Mouse (Mus musculus) midbrain, embryonic 10.5 days (tissue): ENCODE results near the gene Wdr20. TPM values are rescaled to one million over a fixed set of nuclear protein-coding genes. Genes with fewer than 3 reads are reported as not detected.
A peak's percentile ranks its signal among the peaks of the same experiment; 100 is the strongest.
"Not testable (repeated sequence)": the region's sequence is repeated elsewhere in the genome, so short reads cannot be mapped to it uniquely, and the experiment has no call there.

Source experiments
- DNase-seq: peaks from one replicate; pipeline ENCODE4 v3.0.0-alpha.2; 2017; ENCODE audit warnings: low spot score
- H3K27ac ChIP-seq: fragments of 300-500 bp; sonication (generic); replicated peaks from 2 replicates; pipeline ENCODE4 v1.5.1; 2016; ENCODE audit warnings: mild to moderate bottlenecking
- H3K27me3 ChIP-seq: fragments of 300-500 bp; sonication (generic); 2 replicates; pipeline ENCODE4 v1.6.1; 2016; ENCODE audit warnings: low read depth, mild to moderate bottlenecking; ENCODE audit not compliant: poor library complexity, severe bottlenecking
- H3K36me3 ChIP-seq: fragments of 300-500 bp; sonication (generic); 2 replicates; pipeline ENCODE4 v1.6.1; 2016; ENCODE audit warnings: mild to moderate bottlenecking, moderate library complexity
- H3K4me1 ChIP-seq: fragments of 300-500 bp; sonication (generic); 2 replicates; pipeline ENCODE4 v1.6.1; 2016
- H3K4me3 ChIP-seq: fragments of 300-500 bp; sonication (generic); 2 replicates; pipeline ENCODE4 v1.5.1; 2016; ENCODE audit warnings: mild to moderate bottlenecking, moderate library complexity
- H3K9me3 ChIP-seq: fragments of 300-500 bp; sonication (generic); replicated peaks from 2 replicates; pipeline ENCODE4 v1.6.1; 2016; ENCODE audit warnings: mild to moderate bottlenecking
- WGBS: fragments of 180-500 bp; shearing (Covaris S2); methylation state at CpG from one replicate; pipeline ENCODE4 v1.1.7; 2016; 5-methylcytosine and 5-hydroxymethylcytosine counted together
- polyA plus RNA-seq: library from polyadenylated mRNA; unstranded; fragments of >200 nt; fragmentation: Nextera tagmentation; extraction: Ambion mirVana; gene quantifications from 2 replicates; pipeline ENCODE4 v1.2.1, GENCODE M21; 2016

Gene Wdr20
- polyA plus RNA-seq = 22.6 and 27.9 TPM in 2 replicates

DNA sequence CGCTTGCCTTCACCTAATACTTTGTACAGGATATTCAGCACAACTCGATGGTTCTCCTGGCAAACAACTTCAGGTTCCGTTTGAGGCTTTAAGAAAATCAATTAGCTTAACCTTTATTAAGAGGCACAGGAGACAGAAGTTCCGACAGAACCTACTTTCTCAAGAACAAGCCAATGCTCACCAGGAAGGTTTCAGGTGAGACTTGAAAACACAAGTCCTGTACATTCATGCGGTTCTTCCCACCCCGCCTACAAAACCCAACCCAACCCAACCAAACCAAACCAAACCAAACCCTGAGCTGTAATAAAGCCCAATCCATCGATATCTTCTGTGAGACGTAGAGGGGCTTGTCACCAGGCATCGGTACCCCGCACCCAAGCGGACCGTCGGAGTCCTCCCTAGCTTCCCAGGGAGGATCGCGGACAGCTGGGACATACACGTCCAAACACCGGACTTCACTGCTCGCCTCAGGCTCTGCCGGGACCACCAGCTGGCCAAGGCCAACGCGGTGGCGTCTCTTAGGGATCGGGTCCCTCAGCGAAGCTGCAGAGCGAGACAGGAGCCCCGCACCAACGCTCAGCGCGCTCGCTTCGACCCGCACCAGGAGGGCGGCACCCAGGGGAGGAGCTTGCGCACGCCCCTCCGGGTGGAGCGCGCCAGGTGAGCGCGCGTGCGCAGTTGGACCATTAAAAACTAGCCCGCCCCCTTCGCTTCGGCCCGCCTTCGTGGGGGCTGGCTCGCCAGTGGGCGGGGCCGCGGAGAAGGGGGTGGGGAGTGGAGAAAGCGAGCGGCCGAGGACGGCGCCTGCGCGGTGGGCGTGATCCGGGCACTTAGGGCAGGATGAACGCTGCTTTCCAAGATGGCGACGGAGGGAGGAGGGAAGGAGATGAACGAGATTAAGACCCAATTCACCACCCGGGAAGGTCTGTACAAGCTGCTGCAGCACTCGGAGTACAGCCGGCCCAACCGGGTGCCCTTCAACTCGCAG is at the start of gene Wdr20:
Gene Wdr20 (plus strand): TSS at position 775 of the 988 bp plus-strand sequence.
- Histone ChIP-seq H3K9me3 (no peaks in the 10 kb centered on the region), H3K4me3 (peak within 1 kb of the TSS; percentile 100), H3K27ac (peak within 1 kb of the TSS; percentile 94), H3K36me3 (0 out of 2 replicates have a peak, but pooled peaks cover 7% of the 10 kb centered on the region), H3K27me3 (peaks cover 32% of the 10 kb centered on the region), H3K4me1 (peaks cover 30% of the 10 kb centered on the region)
- WGBS = 1% methylated on average over 69 of the region's 69 CpGs
- DNase-seq = peak; percentile 99

DNA sequence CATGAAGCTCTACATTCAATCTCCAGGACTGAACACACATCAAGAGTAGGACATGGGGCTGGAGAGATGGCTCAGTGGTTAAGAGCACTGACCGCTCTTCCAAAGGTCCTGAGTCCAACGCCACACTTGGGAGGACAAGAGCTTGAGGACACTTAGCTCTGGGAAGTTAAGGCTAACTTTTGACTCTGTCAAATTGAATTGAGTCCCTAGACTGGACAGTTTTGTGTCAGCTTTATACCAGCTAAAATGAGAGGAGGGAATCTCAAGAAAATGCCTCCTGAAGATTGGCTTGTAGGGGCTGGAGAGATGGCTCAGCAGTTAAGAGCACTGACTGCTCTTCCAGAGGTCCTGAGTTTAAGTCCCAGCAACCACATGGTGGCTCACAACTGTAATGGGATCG is 48.8 kb upstream of the Wdr20 start:
- H3K9me3 ChIP-seq, H3K4me3 ChIP-seq, H3K27ac ChIP-seq, H3K4me1 ChIP-seq, H3K27me3 ChIP-seq, DNase-seq: not testable (repeated sequence)
- WGBS = 92% methylated on average over 3 of the region's 3 CpGs
- H3K36me3 ChIP-seq = peaks cover 85% of the 10 kb centered on the region

DNA sequence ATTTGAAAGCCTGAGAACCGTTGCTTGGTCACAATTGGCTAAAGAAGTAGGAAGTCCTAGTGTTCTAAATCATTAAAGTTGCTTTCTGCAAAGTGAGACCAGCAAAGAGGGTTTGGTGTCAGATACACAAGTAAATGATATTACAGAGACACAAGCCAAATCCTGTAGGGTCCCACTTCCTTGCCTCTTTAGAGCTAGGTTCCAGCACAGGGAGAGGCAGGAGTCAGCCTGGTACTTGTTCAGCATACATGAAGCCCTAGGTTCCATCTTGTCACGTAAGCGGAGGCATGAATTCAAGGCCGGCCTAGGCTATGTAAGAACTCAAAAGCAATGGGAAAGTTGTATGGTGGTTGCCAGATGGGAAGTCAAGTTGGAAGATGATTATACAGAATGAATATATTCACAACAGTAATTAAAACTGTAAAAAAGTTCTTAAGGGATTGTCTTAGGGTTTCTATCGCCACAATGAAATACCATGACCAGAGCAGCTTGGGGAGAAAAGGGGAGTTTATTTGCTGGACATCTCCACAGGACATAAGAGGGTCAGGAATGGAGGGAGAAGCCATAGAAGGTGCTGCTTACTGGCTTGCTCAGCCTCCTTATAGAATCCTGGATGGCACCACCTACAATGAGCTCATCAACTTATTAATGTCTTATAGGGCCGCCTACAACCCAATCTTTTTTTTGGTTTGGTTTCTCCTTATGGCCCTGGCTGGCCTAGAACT is 47.7 kb upstream of the Wdr20 start:
- WGBS = 86% methylated on average over 6 of the region's 6 CpGs
- Histone ChIP-seq H3K27ac (no peak overlapping the region), H3K27me3 (no peaks in the 10 kb centered on the region), H3K36me3 (peaks cover 92% of the 10 kb centered on the region), H3K4me1 (peaks cover 14% of the 10 kb centered on the region), H3K4me3 (no peak overlapping the region), H3K9me3 (no peaks in the 10 kb centered on the region)
- DNase-seq = no peak

DNA sequence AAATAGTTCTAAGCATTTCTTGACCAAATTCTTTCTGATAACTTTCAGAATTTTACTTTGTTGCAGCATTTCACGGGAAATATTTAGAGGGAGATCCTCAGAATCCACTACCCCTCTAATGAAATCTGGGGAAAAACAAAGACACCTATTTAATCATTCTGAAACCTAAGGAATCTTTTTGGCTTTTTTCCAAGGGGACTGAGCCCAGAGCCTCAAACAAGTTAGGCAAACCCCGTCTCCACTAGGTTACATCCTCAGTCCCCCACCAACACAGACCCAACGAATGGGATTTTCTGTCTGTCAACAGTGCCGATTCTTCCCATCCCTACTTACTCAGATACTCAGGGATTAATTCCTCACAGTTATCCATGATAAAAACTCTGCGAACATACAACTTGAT is 44.4 kb upstream of the Wdr20 start:
- 0 out of 2 replicates have a peak overlapping the region, but pooled peaks have one; percentile 2 for H3K4me3 ChIP-seq
- H3K27ac ChIP-seq, DNase-seq, H3K9me3 ChIP-seq, H3K27me3 ChIP-seq: not testable (repeated sequence)
- H3K4me1 ChIP-seq = peaks cover 31% of the 10 kb centered on the region
- WGBS = 89% methylated on average over 5 of the region's 5 CpGs
- H3K36me3 ChIP-seq = peaks cover 62% of the 10 kb centered on the region

DNA sequence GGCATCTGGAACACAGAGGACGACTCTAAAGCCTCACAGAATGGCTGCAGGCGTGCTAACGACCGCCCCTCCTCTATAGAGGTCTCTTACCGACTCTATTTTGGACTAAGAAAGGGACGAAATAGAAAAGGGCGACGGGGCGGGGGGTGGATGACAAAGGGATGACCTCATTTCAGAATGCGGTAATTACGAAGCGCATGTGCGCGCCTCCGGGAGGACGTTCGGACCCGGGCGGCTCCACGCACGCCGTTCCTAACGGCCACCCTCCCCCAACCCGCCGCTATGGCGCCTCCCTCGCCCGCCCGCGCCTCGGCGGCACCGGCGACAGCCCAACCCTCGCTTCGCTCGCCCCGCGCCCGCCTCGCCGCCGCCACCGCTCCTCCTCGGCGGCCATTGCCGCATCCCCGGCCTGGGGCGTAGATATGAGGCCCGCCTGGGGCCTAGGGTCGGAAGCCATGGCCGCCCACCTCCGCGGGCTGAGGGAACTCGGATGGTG is 42.0 kb upstream of the Wdr20 start:
- WGBS = under 1% methylated on average over 51 of the region's 55 CpGs
- DNase-seq = peak; percentile 74
- 0 out of 2 replicates have a peak, but pooled peaks cover 5% of the 10 kb centered on the region for H3K27me3 ChIP-seq

DNA sequence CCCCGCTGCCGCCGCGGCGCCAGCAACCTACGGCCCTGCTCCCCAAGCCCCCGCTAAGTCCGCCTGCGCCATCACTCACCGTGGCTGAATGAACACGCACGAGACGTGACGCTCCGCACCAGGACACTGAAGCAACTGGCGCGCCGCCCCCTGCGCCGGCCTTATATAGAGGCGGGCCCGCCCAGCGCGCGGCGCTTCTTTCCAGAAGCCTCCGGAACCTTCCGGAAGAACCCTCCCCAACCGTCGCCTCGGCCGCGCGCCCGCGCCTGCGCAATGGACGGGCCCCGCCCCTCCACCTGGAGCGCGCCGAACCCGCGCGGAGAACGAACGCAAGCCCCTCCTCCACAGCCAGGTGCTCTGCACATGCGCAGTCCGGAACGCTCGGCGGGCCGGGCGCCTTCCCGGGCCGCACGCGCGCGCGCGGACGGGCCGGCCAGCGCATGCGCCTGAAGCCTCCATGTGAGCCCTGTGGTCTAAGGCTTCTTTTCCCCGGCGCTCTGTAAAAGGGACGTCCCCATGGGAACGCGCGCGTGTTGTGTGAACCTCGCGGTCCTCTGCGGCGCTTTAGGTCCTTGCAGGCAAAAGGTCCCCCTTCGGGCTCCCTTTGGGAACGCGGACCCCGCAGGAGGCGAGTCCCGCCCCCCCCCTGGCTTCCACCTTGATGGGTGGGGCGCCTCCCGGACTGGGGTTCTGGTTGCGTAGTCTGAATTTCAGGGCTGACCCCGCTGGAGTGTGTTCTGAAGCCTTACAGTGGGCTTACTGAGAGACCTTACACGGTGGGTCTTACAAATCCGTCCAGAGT is 41.4 kb upstream of the Wdr20 start:
- peak overlapping the region; percentile 100 for H3K27ac ChIP-seq
- 0 out of 2 replicates have a peak, but pooled peaks cover 5% of the 10 kb centered on the region for H3K27me3 ChIP-seq
- H3K4me1 ChIP-seq = peaks cover 46% of the 10 kb centered on the region
- H3K4me3 ChIP-seq = peak overlapping the region; percentile 98
- DNase-seq = peak; percentile 98
- no peaks in the 10 kb centered on the region for H3K9me3 ChIP-seq
- under 1% methylated on average over 89 of the region's 89 CpGs for WGBS
- peaks cover 36% of the 10 kb centered on the region for H3K36me3 ChIP-seq

More for the DNA sequence above, 42.0 kb upstream of the Wdr20 start:
- peaks cover 40% of the 10 kb centered on the region for H3K4me1 ChIP-seq
- peaks cover 39% of the 10 kb centered on the region for H3K36me3 ChIP-seq
- peak overlapping the region; percentile 98 for H3K4me3 ChIP-seq
- peak overlapping the region; percentile 100 for H3K27ac ChIP-seq
- no peaks in the 10 kb centered on the region for H3K9me3 ChIP-seq

DNA sequence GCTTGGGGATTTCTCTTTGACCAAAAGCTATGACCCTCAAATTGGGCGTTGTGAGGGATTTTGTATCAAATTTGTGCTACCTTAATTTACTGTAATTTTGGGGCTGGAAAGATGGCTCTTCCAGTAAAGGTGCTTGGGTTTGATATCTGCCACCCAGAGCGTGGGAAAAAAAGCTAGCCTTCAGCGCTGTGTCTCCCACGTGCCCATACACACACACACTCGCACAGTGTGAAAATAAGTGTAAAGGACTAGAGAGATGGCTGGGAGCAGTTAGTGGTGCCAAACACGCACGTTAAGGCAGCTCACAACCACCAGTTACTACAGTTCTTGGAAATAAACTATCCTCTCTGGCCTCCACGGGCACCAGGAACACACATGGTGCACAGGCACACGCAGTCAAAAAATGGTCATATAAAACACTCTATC is 40.8 kb upstream of the Wdr20 start:
- peaks cover 52% of the 10 kb centered on the region for H3K4me1 ChIP-seq
- H3K27me3 ChIP-seq = 0 out of 2 replicates have a peak, but pooled peaks cover 5% of the 10 kb centered on the region
- H3K36me3 ChIP-seq = peaks cover 30% of the 10 kb centered on the region
- 54% methylated on average over 9 of the region's 9 CpGs for whole genome bisulfite sequencing
- H3K9me3 ChIP-seq = no peaks in the 10 kb centered on the region
- H3K4me3 ChIP-seq = peak overlapping the region; percentile 98
- no peak for DNase-seq
- H3K27ac ChIP-seq = peak overlapping the region; percentile 100

DNA sequence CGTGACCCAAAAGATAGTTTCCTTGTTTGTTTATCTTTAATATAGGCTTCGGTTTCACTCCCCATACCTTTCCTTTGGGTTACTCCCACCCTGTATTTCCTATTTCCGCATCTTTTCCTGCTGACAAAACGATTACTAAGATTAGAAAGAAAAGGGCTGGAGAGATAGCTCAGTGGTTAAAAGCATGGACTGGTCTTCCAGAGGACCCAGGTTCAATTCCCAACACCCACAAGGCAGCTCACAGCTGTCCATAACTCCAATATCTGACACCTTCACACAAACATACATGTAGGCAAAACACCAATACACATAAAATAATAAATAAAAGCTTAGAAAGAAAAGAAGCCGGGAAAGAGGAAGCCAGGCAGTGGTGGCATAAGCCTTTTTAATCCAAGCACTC is 40.3 kb upstream of the Wdr20 start:
- no peak overlapping the region; the same call in 1 of the 2 replicates for H3K27ac ChIP-seq
- H3K9me3 ChIP-seq = no peaks in the 10 kb centered on the region
- peaks cover 27% of the 10 kb centered on the region for H3K36me3 ChIP-seq
- H3K4me1 ChIP-seq = peaks cover 53% of the 10 kb centered on the region
- 0 out of 2 replicates have a peak, but pooled peaks cover 5% of the 10 kb centered on the region for H3K27me3 ChIP-seq
- no peak for DNase-seq
- WGBS = 78% methylated on average over 5 of the region's 5 CpGs
- no peak overlapping the region for H3K4me3 ChIP-seq

DNA sequence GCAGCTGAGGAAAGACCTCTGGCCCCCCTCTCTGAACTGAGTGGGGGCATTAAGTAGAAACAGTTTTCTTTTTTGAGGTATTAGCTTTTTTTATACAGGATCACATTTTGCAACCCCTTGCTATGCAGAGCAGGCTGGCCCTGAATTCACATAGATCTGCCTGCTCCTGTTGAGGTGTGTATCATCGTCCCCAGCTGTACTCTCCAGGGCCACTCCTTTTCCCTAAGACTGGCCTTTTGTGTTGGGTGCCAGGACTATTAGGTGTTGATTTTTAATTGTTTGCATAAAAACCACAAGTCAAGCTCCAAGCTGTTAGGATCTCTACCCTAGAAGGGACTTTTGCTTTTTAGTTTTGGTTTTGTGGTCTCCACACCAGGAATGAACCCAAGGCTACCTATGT is 39.7 kb upstream of the Wdr20 start:
- no peak for DNase-seq
- Histone ChIP-seq H3K4me3 (no peak overlapping the region), H3K4me1 (peaks cover 53% of the 10 kb centered on the region), H3K36me3 (peaks cover 22% of the 10 kb centered on the region), H3K27me3 (0 out of 2 replicates have a peak, but pooled peaks cover 5% of the 10 kb centered on the region), H3K9me3 (no peaks in the 10 kb centered on the region), H3K27ac (no peak overlapping the region; the same call in 1 of the 2 replicates)
- WGBS = 82% methylated on average over 1 of the region's 1 CpGs

DNA sequence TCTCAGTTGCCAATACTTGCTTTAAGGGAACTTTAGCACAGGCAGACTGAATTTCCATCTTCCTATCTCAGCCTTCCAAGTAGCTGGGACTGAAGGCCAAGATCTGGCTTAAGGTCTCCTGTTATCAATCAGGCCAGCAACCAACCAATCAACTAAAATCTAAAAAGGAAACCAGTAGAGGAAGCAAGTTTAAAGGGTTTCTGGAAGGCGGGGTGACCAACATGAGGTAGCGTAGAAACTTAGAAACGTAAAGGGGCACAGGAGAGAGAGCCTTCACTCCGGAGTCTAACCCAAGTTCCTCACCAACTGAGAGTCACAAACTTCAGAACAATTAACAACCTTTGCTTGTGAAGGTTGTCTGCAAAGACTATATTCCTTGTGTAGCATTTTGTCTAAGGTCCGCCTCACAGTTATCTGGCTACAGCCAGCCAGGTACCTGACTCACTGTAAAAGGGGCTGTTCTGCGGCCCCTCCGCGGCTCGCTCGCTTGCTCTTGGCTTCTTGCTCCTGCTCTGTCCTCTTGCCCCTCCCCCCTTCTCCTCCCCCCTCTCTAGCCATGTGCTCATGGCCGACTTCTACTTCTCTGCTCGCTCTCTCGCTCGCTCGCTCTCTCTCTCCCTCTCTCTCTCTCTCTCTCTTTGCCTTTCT is 39.1 kb upstream of the Wdr20 start:
- Histone ChIP-seq H3K4me3 (no peak overlapping the region), H3K36me3 (peaks cover 16% of the 10 kb centered on the region), H3K27me3 (0 out of 2 replicates have a peak, but pooled peaks cover 5% of the 10 kb centered on the region), H3K9me3 (no peaks in the 10 kb centered on the region), H3K4me1 (peaks cover 52% of the 10 kb centered on the region), H3K27ac (peak overlapping the region; percentile 55)
- no peak for DNase-seq
- 48% methylated on average over 15 of the region's 15 CpGs for whole genome bisulfite sequencing

DNA sequence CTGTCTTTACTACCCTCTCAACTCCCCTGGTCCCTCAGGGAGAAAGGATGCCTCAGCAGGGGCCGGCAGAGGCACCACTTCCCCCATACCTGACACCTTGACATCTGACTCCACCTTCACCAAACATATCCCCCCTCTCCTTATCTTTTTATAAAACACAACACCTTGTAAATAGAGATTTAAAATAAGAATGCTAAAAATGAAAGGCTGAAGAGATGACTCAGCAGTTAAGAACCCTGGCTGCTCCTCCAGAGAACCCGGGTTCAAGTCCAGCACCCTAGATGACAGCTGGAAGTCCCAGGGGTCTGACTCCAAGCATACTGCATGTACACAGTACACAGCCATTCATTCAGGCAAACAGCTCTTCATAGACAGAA is 38.6 kb upstream of the Wdr20 start:
- peak overlapping the region; percentile 55 for H3K27ac ChIP-seq
- 0 out of 2 replicates have a peak, but pooled peaks cover 5% of the 10 kb centered on the region for H3K27me3 ChIP-seq
- no peaks in the 10 kb centered on the region for H3K9me3 ChIP-seq
- 61% methylated on average over 2 of the region's 2 CpGs for WGBS
- peaks cover 51% of the 10 kb centered on the region for H3K4me1 ChIP-seq
- H3K36me3 ChIP-seq = peaks cover 11% of the 10 kb centered on the region
- DNase-seq = no peak
- no peak overlapping the region for H3K4me3 ChIP-seq
